Mouse (Mus musculus) A20 (cell line): Measurements from ENCODE around the gene Mrtfa.
A peak's percentile ranks its signal among the peaks of the same experiment; 100 is the strongest.

Experiments used
- DNase-seq: peaks from one replicate; pipeline ENCODE4 v3.0.0-alpha.2; 2011; ENCODE audit warnings: low read depth, low spot score

The Mrtfa gene

GRCm38 (mm10) chr15:81102274-81102879, 88.2 kb downstream of the Mrtfa start:
- DNase-seq = no peak

- DNase-seq = peak; percentile 27
These were observed 89.2 kb downstream of the Mrtfa start for GRCm38 (mm10) chr15:81101316-81101715.

GRCm38 (mm10) chr15:81099269-81099668, 91.3 kb downstream of the Mrtfa start:
- no peak for DNase-seq

GRCm38 (mm10) chr15:81098689-81099088, 91.9 kb downstream of the Mrtfa start:
- DNase-seq = no peak

GRCm38 (mm10) chr15:81097896-81098295, 92.7 kb downstream of the Mrtfa start:
- DNase-seq = no peak

- DNase-seq = no peak
These were observed 93.1 kb downstream of the Mrtfa start for GRCm38 (mm10) chr15:81097456-81097855.

- DNase-seq = no peak
These were observed 94.1 kb downstream of the Mrtfa start for GRCm38 (mm10) chr15:81096329-81097055.

- DNase-seq = no peak
These were observed 97.5 kb downstream of the Mrtfa start for GRCm38 (mm10) chr15:81093032-81093431.

GRCm38 (mm10) chr15:81091718-81092117, 98.8 kb downstream of the Mrtfa start:
- DNase-seq = no peak

GRCm38 (mm10) chr15:81087529-81087928, 103.0 kb downstream of the Mrtfa start:
- DNase-seq = no peak

- DNase-seq = no peak
These were observed 103.7 kb downstream of the Mrtfa start for GRCm38 (mm10) chr15:81086644-81087480.

GRCm38 (mm10) chr15:81083826-81084225, 106.7 kb downstream of the Mrtfa start:
- DNase-seq = no peak

- no peak for DNase-seq
These were observed 107.3 kb downstream of the Mrtfa start for GRCm38 (mm10) chr15:81083281-81083680.

GRCm38 (mm10) chr15:81081216-81081615, 109.3 kb downstream of the Mrtfa start:
- no peak for DNase-seq

- no peak for DNase-seq
These were observed 110.2 kb downstream of the Mrtfa start for GRCm38 (mm10) chr15:81080405-81080804.

- no peak for DNase-seq
These were observed 111.3 kb downstream of the Mrtfa start for GRCm38 (mm10) chr15:81079255-81079654.

- DNase-seq = peak; percentile 66
These were observed 113.0 kb downstream of the Mrtfa start for GRCm38 (mm10) chr15:81077551-81077950.

GRCm38 (mm10) chr15:81074543-81074942, 116.0 kb downstream of the Mrtfa start:
- peak; percentile 52 for DNase-seq

GRCm38 (mm10) chr15:81073751-81074150, 116.8 kb downstream of the Mrtfa start:
- no peak for DNase-seq

GRCm38 (mm10) chr15:81072748-81073147, 117.8 kb downstream of the Mrtfa start:
- DNase-seq = peak; percentile 64

GRCm38 (mm10) chr15:81070470-81070869, 120.1 kb downstream of the Mrtfa start:
- DNase-seq = no peak

- DNase-seq = no peak
These were observed 121.7 kb downstream of the Mrtfa start for GRCm38 (mm10) chr15:81068641-81069381.
